Mouse (Mus musculus) brain, embryonic 14.5 days (tissue): ENCODE measurements around the gene Thrsp.

Experiments used
- CTCF ChIP-seq: fragments of 200-500 bp; IDR thresholded peaks from 2 replicates; pipeline ENCODE4 v1.5.1; 2012; ENCODE audit warnings: inconsistent platforms, mild to moderate bottlenecking, moderate library complexity, borderline replicate concordance; ENCODE audit not compliant: insufficient read depth, insufficient read length; ENCODE audit errors: extremely low read depth
- POLR2A ChIP-seq: fragments of 200-500 bp; IDR thresholded peaks from 2 replicates; pipeline ENCODE4 v1.6.1; 2012; ENCODE audit warnings: mild to moderate bottlenecking, inconsistent platforms, borderline replicate concordance; ENCODE audit not compliant: poor library complexity, insufficient read depth, insufficient read length, severe bottlenecking; ENCODE audit errors: extremely low read depth

- no peak for TF ChIP-seq POLR2A
- no peak for TF ChIP-seq CTCF
Measured at GRCm38 (mm10) chr7:97388541-97388940, 29.0 kb downstream of the Thrsp start.
